Mouse (Mus musculus) forebrain, embryonic 14.5 days (tissue): ENCODE data around the gene Duxf3. TPM values are rescaled to one million over a fixed set of nuclear protein-coding genes. Genes with fewer than 3 reads are reported as not detected.
"Not testable (repeated sequence)": the region's sequence is repeated elsewhere in the genome, so short reads cannot be mapped to it uniquely, and the experiment has no call there.

ENCODE experiments used
- ATAC-seq: fragments of 200-750 bp; cut with Nextera tagmentation; 2 replicates; pipeline ENCODE4 v1.8.0; 2017; ENCODE audit warnings: mild to moderate bottlenecking, moderate library complexity
- DNase-seq: peaks from one replicate; pipeline ENCODE4 v3.0.0-alpha.2; 2015; ENCODE audit warnings: low spot score
- H3K27ac ChIP-seq: fragments of 300-500 bp; sonication (generic); 2 replicates; pipeline ENCODE4 v1.5.1; 2014; ENCODE audit warnings: low read depth, mild to moderate bottlenecking, control low read depth, low read length, moderate library complexity
- H3K27me3 ChIP-seq: fragments of 300-500 bp; sonication (generic); replicated peaks from 2 replicates; pipeline ENCODE4 v1.6.1; 2014; ENCODE audit warnings: low read length, control low read depth, mixed read lengths; ENCODE audit not compliant: control insufficient read depth, insufficient read depth
- H3K36me3 ChIP-seq: fragments of 300-500 bp; sonication (generic); 2 replicates; pipeline ENCODE4 v1.6.1; 2014; ENCODE audit warnings: low read length, control low read depth; ENCODE audit not compliant: control insufficient read depth, insufficient read depth
- H3K4me1 ChIP-seq: fragments of 300-500 bp; sonication (generic); 2 replicates; pipeline ENCODE4 v1.6.1; 2014; ENCODE audit warnings: antibody characterized with exemption, low read length, control low read depth; ENCODE audit not compliant: control insufficient read depth, insufficient read depth
- H3K4me2 ChIP-seq: fragments of 300-500 bp; sonication (generic); 2 replicates; pipeline ENCODE4 v1.6.1; 2014; ENCODE audit warnings: mild to moderate bottlenecking, control low read depth, low read length
- H3K4me3 ChIP-seq: fragments of 300-500 bp; sonication (generic); 2 replicates; pipeline ENCODE4 v1.5.1; 2014; ENCODE audit warnings: low read depth, low read length, control low read depth
- H3K9ac ChIP-seq: fragments of 300-500 bp; sonication (generic); 2 replicates; pipeline ENCODE4 v1.6.1; 2014; ENCODE audit warnings: mild to moderate bottlenecking, low read length, control low read depth, moderate library complexity
- H3K9me3 ChIP-seq: fragments of 300-500 bp; sonication (generic); replicated peaks from 2 replicates; pipeline ENCODE4 v1.6.1; 2016; ENCODE audit warnings: low read length, control low read depth, mixed read lengths; ENCODE audit not compliant: control insufficient read depth
- WGBS: fragments of 180-500 bp; shearing (Covaris S2); extraction: QIAGEN DNeasy Blood & Tissue Kit; methylation state at CpG from one replicate; pipeline ENCODE4 v1.1.7; 2014; 5-methylcytosine and 5-hydroxymethylcytosine counted together
- polyA plus RNA-seq: library from polyadenylated mRNA; unstranded; fragments of >200 nt; fragmentation: Nextera tagmentation; extraction: Ambion mirVana; gene quantifications from 2 replicates; pipeline ENCODE4 v1.2.1, GENCODE M21; 2014

The Duxf3 gene
- polyA plus RNA-seq, 1 experiment from 2014 or later = not detected

DNA sequence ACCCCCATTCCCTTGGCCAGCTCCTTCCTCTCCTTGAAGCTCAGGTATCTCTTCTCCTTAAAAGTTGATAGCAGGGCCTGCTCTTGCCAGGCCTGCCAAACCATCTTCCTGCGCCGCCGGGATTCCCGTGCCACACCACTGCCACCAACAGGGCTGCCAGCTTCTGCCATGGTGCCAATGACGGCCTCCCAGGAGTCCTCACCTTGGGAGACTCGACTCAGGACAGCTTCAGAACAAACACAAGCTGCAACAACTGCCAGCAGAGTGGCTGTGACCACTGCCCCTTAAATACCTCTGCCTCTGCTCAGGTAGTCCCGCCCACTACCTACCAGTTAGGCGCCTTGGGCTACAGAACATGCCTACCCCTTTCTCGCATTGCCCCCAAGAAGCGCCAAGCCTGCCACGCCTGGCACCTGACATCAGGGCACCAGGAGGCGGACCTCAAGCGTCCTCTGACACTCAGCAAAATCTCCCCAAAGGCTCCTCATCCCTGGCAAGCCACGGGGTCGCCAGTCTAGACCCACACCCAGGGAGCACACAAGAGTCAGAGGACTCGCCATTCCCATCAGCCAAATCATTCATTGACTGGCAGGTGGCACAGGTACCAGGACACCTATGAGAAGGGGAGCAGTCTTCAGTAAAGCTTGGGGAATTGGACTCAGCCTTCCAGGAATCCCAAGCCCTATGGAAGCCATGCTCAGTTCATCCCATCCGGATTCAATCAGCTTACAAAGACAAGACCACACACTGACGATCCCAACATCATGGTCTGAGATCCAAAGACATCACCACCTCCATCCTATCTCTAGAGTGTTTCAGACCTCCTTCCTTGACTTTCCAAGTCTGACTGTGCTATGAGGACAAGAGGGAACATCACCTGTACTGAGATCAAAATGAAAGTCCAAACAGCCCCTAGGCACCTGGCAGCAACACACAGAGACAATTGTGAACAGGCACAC is 7.4 kb downstream of the Duxf3 start, which contains the start of gene AW822073:
Gene AW822073 (minus strand): TSS at position 104 of the 959 bp plus-strand sequence.
- not testable (repeated sequence) for H3K4me2 ChIP-seq, H3K36me3 ChIP-seq, H3K4me1 ChIP-seq, H3K9me3 ChIP-seq, DNase-seq, H3K4me3 ChIP-seq, ATAC-seq, H3K27me3 ChIP-seq, H3K27ac ChIP-seq, H3K9ac ChIP-seq
- 85% methylated on average over 16 of the region's 18 CpGs for WGBS

DNA sequence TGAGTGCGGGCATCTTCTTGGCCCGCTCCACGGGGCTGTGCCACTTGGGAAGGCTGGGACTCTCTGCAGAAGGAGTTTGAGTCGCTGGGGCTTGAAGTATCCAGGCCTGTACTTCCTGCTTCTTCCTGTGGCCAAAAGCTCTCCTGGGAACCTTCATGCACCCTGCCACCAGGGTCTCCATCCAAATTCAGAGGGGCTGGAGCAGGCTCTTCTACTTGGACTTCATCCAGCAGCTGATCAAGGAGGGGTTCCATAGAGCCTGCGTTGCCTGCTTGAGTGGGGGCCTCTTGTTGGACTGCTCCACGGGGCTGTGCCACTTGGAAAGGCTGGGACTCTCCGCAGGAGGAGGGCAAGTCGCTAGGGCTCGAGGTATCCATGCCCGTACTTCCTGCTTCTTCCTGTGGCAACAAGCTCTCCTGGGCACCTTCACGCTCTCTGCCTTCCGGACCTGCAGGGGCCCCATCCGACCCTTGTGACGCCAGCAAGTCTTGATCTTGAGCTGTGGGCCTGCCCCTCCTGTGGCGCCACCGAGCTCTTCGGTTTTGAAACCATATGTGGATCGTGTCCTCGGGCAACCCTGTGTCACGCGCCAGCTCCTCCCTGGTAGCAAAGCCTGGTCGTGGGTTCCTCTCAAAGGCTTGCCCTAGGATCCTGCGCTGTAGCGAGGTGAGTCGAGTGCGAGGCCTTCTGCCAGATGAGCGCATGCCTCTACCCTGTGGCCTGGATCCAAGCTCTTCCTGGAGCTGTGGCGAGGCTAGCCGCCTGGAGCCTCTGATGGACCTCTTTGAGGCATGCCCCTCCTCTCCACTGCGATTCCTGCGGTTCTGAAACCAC is 8.3 kb downstream of the Duxf3 start:
- H3K27ac ChIP-seq, H3K9me3 ChIP-seq, H3K4me3 ChIP-seq, H3K27me3 ChIP-seq, H3K36me3 ChIP-seq, H3K9ac ChIP-seq, ATAC-seq, H3K4me2 ChIP-seq, H3K4me1 ChIP-seq: not testable (repeated sequence)
- peak; percentile 17 for DNase-seq
- 87% methylated on average over 27 of the region's 31 CpGs for WGBS

GRCm38 (mm10) chr10:58223161-58223560 is 9.3 kb downstream of the Duxf3 start:
- H3K27ac ChIP-seq, H3K36me3 ChIP-seq, DNase-seq, H3K4me3 ChIP-seq, H3K9ac ChIP-seq, ATAC-seq, H3K4me2 ChIP-seq, H3K27me3 ChIP-seq, H3K9me3 ChIP-seq, H3K4me1 ChIP-seq: not testable (repeated sequence)
- 87% methylated on average over 3 of the region's 6 CpGs for WGBS

GRCm38 (mm10) chr10:58221571-58221970 is 10.9 kb downstream of the Duxf3 start:
- not testable (repeated sequence) for DNase-seq, H3K4me2 ChIP-seq, H3K27ac ChIP-seq, ATAC-seq, H3K4me3 ChIP-seq, H3K27me3 ChIP-seq, H3K4me1 ChIP-seq, H3K36me3 ChIP-seq, H3K9ac ChIP-seq, H3K9me3 ChIP-seq
- WGBS = 86% methylated on average over 2 of the region's 2 CpGs

DNA sequence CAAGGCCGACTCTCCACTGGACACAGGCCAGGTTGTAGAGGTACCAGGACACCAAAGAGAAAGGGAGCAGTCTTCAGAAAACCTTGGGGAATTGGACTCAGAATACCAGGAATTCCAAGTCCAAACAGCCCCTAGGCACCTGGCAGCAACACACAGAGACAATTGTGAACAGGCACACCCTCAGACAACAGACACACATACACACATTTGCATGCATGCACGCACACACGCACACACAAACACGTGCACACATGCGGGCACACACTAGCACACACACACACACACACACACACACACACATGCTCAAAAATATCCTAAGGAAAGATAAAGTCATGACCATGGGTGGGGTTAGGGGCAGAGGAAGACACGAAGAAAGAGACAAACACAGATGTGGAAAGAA is 11.7 kb downstream of the Duxf3 start:
- Histone ChIP-seq H3K4me1 (no peaks in the 10 kb centered on the region), H3K9me3 (no peaks in the 10 kb centered on the region; the same call in 1 of the 2 replicates), H3K36me3 (no peaks in the 10 kb centered on the region), H3K4me2 (no peak overlapping the region), H3K27me3 (no peaks in the 10 kb centered on the region), H3K9ac (no peak overlapping the region), H3K27ac (no peak overlapping the region), H3K4me3 (no peak overlapping the region)
- 86% methylated on average over 6 of the region's 6 CpGs for WGBS
- ATAC-seq (no peak), DNase-seq (no peak)

DNA sequence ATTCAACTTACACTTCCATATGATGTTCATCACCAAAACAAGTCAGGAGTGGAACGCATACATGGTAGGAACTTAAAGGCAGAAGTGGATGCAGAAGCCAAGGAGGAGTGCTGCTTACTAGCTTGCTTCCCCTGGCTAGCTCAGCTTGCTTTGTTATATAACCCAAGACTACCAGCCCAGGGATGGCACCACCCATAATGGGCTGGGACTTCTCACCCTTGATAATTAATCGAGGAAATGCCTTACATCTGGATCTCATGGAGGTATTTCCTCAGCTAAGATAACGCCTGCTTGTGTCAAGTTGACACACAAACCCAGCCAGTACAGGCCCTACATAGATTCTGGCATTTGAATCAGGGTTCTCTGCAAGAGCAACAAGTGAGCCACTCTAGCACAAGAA is 15.1 kb downstream of the Duxf3 start:
- Histone ChIP-seq H3K36me3 (no peaks in the 10 kb centered on the region), H3K27me3 (no peaks in the 10 kb centered on the region), H3K4me1 (no peaks in the 10 kb centered on the region), H3K9ac (no peak overlapping the region), H3K4me2 (no peak overlapping the region), H3K27ac (no peak overlapping the region), H3K9me3 (no peaks in the 10 kb centered on the region; the same call in 1 of the 2 replicates), H3K4me3 (no peak overlapping the region)
- no peak for DNase-seq
- no peak for ATAC-seq
- WGBS = 89% methylated on average over 3 of the region's 3 CpGs

DNA sequence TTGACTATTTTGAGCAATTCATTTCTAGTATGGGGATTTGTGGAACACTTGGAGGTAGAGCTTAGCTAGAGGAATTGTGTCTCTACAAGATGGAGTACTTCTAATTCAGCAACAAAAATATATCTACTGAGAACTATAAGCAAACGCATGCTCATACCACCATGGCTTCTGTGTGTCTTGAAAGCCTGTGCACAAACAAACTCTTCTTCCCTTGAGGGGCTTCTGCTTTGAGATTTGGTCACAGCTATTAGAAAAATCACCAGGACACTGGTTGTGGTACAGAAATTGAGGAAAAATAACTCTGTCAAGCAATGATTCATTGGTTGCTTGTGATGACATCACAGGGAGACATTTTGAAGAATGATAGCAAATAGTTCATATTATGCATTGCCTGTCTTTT is 17.1 kb downstream of the Duxf3 start:
- no peaks in the 10 kb centered on the region for H3K36me3 ChIP-seq
- H3K27me3 ChIP-seq = no peaks in the 10 kb centered on the region
- H3K9me3 ChIP-seq = no peaks in the 10 kb centered on the region
- H3K4me2 ChIP-seq = no peak overlapping the region
- no peak for ATAC-seq
- DNase-seq = no peak
- 87% methylated on average over 1 of the region's 1 CpGs for WGBS
- H3K4me3 ChIP-seq = no peak overlapping the region
- H3K9ac ChIP-seq = no peak overlapping the region
- H3K27ac ChIP-seq = no peak overlapping the region
- H3K4me1 ChIP-seq = no peaks in the 10 kb centered on the region

- ATAC-seq = no peak
- Histone ChIP-seq H3K9ac (no peak overlapping the region), H3K36me3 (no peaks in the 10 kb centered on the region), H3K4me1 (no peaks in the 10 kb centered on the region), H3K27me3 (no peaks in the 10 kb centered on the region), H3K4me2 (no peak overlapping the region), H3K9me3 (no peaks in the 10 kb centered on the region), H3K4me3 (no peak overlapping the region), H3K27ac (no peak overlapping the region)
- 79% methylated on average over 5 of the region's 5 CpGs for WGBS
- no peak for DNase-seq
Observed at GRCm38 (mm10) chr10:58214934-58215333, 17.5 kb downstream of the Duxf3 start.
